In the genomic region with DNA sequence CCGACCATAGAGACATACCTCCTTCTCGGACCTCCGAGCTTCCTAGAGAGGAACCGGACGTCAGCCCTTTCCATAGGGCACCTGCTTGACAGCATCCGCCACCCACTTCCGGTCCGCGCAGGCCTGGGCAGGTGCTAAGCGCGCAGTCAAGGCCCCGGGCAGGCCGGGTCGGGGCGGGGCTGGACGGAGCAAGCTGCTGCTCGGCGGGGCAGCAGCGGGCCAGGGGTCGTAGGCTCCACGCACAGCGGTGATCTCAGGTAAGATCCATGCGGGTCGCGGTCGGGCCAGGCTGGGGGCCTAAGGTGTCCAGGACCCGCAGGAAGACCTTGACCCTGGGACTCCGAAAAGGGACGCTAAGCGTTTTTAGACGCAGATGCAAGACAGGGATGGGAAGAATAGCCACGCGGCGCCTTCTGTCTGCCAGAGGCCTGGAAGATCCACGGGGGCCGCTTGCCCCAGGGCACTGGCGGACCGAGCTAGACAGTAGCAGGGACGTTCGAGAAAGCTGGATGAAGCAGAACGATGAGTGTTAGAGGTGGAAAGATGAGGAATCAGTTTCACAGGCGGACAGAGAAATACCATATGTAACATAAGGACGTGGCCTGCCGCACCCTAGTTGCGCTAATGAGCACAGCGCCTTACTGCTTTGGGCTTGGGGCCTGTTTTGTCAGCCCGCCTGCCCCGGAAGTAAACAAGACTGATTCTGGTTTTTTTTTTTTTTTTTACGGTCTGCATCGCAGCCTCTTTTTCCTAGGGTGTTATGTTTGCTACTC, we compare ENCODE assay signal across 8 mouse cellular contexts. TPM values are rescaled to one million over a fixed set of nuclear protein-coding genes. Genes with fewer than 3 reads are reported as not detected.
DNase-seq lines count a peak whose midpoint lies in the region; ATAC-seq lines count a peak whose summit lies in the region.

Gene Zscan25, plus strand, starts transcription at position 130 of the 773 bp plus-strand sequence.

- peak within 1 kb of the TSS; percentile 96 for H3K4me2 ChIP-seq in heart, embryonic 14.5 days (ENCODE audit: low read length)
- peak within 1 kb of the TSS; percentile 83 for H3K4me2 ChIP-seq in liver, embryonic 13.5 days
- H3K4me2 ChIP-seq in stomach, embryonic 16.5 days (ENCODE audit: low read depth, low read length) = peak within 1 kb of the TSS; percentile 96

- no peaks in the 10 kb centered on the region for H3K27me3 ChIP-seq in heart, embryonic 14.5 days (ENCODE audit: control insufficient read depth, insufficient read depth, low read length)
- no peaks in the 10 kb centered on the region for H3K27me3 ChIP-seq in liver, embryonic 13.5 days
- no peaks in the 10 kb centered on the region for H3K27me3 ChIP-seq in stomach, embryonic 16.5 days (ENCODE audit: control insufficient read depth, insufficient read depth, low read length)

- no peaks in the 10 kb centered on the region for H3K9me3 ChIP-seq in heart, embryonic 14.5 days (ENCODE audit: control insufficient read depth, low read length)
- H3K9me3 ChIP-seq in liver, embryonic 13.5 days (replicated peaks) = no peaks in the 10 kb centered on the region
- no peaks in the 10 kb centered on the region for H3K9me3 ChIP-seq in stomach, embryonic 16.5 days (replicated peaks; ENCODE audit: control insufficient read depth, low read length)

- peak within 1 kb of the TSS; percentile 61 to 78 for H3K4me3 ChIP-seq in heart, embryonic 14.5 days (ENCODE audit: control insufficient read depth in 1 of 2, insufficient read depth in 1 of 2, low read depth in 1 of 2, low read length in 2 of 2)
- H3K4me3 ChIP-seq in liver, embryonic 13.5 days (replicated peaks) = peak within 1 kb of the TSS; percentile 91
- peak within 1 kb of the TSS; percentile 85 for H3K4me3 ChIP-seq in stomach, embryonic 16.5 days (replicated peaks; ENCODE audit: low read length)

- H3K36me3 ChIP-seq in heart, embryonic 14.5 days (ENCODE audit: control insufficient read depth, insufficient read depth, low read length) = peaks cover 37% of the 10 kb centered on the region
- H3K36me3 ChIP-seq in liver, embryonic 13.5 days = peaks cover 34% of the 10 kb centered on the region
- H3K36me3 ChIP-seq in stomach, embryonic 16.5 days (ENCODE audit: control insufficient read depth, insufficient read depth, low read length) = peaks cover 4% of the 10 kb centered on the region; the same call in 1 of the 2 replicates

- H3K4me1 ChIP-seq in heart, embryonic 14.5 days (ENCODE audit: control insufficient read depth in 2 of 2, insufficient read depth in 2 of 2, low read length in 2 of 2) = peaks cover 0 to 6% of the 10 kb centered on the region in 2 experiments; a peak in 2 of 4 replicates
- peaks cover 12% of the 10 kb centered on the region for H3K4me1 ChIP-seq in liver, embryonic 13.5 days (replicated peaks)
- H3K4me1 ChIP-seq in stomach, embryonic 16.5 days (ENCODE audit: control insufficient read depth, insufficient read depth, low read length) = peaks cover 2% of the 10 kb centered on the region; the same call in 1 of the 2 replicates

- peak; percentile 81 for DNase-seq in c-Kit-negative CD71-positive TER-119-positive erythroid progenitor cells, embryonic 14.5 days (ENCODE audit: low read depth, low spot score)
- DNase-seq in fibroblast of lung, adult 2 months (ENCODE audit: low read depth) = peak; percentile 70
- peak; percentile 95 for DNase-seq in kidney, postnatal 14 days
- DNase-seq in liver, embryonic 13.5 days = peak; percentile 91
- peak; percentile 94 for DNase-seq in neural tube, embryonic 10.5 days (ENCODE audit: extremely low spot score, low spot score)

- H3K27ac ChIP-seq in heart, embryonic 14.5 days (replicated peaks in 1 of 2; ENCODE audit: control insufficient read depth in 1 of 2, insufficient read depth in 1 of 2, low read depth in 2 of 2, low read length in 2 of 2) = peak within 1 kb of the TSS; percentile 85 to 90
- H3K27ac ChIP-seq in liver, embryonic 13.5 days = peak within 1 kb of the TSS; percentile 91
- peak within 1 kb of the TSS; percentile 96 for H3K27ac ChIP-seq in stomach, embryonic 16.5 days (ENCODE audit: low read length)

- ATAC-seq in CD4-positive, CD25-positive, alpha-beta regulatory T cell, adult 4 months = peak; percentile 98
- peak; percentile 96 for ATAC-seq in heart, embryonic 14.5 days (ENCODE audit: insufficient number of reproducible peaks, insufficient read depth, low FRiP score, low read depth)
- peak; percentile 100 for ATAC-seq in liver, embryonic 13.5 days (ENCODE audit: low read depth)
- peak; percentile 98 for ATAC-seq in stomach, embryonic 16.5 days (ENCODE audit: insufficient read depth, low FRiP score)

- under 1% methylated on average over 50 of the region's 50 CpGs for whole genome bisulfite sequencing in heart, embryonic 14.5 days
- under 1% methylated on average over 50 of the region's 50 CpGs for WGBS in liver, embryonic 13.5 days (ENCODE audit: insufficient replicate concordance)
- under 1% methylated on average over 50 of the region's 50 CpGs for WGBS in stomach, embryonic 16.5 days

- H3K9ac ChIP-seq in heart, embryonic 14.5 days (ENCODE audit: low read length) = peak within 1 kb of the TSS; percentile 97
- H3K9ac ChIP-seq in liver, embryonic 13.5 days = peak within 1 kb of the TSS; percentile 92
- H3K9ac ChIP-seq in stomach, embryonic 16.5 days (ENCODE audit: low read length) = peak within 1 kb of the TSS; percentile 94

RNA-seq across cellular contexts. Expression of gene Zscan25, which starts in this region (rescaled TPM):
- polyA plus RNA-seq in CD4-positive, CD25-positive, alpha-beta regulatory T cell, adult 4 months (2017; shearing (Covaris generic)) = under 1 TPM; 0.46 to 0.65 TPM
- 0.42 and 0.73 TPM in 2 replicates for polyA plus RNA-seq in heart, embryonic 14.5 days (2014; fragmentation: Nextera tagmentation; extraction: Ambion mirVana)
- 0.10 and 0.18 TPM in 2 replicates for polyA plus RNA-seq in liver, embryonic 13.5 days (2015; fragmentation: Nextera tagmentation; extraction: Ambion mirVana)
- polyA plus RNA-seq in stomach, embryonic 16.5 days (2015; fragmentation: Nextera tagmentation; extraction: Ambion mirVana) = 0.21 and 0.36 TPM in 2 replicates

Comparison
In these comparisons a context has a peak if more than half of its experiments do, and no peak if none do; other contexts are left out.
1. Peak in every context shown above with its lines: DNase-seq, ATAC-seq, H3K4me3 ChIP-seq and H3K27ac ChIP-seq.
2. Peak in ATAC-seq in CD4-positive, CD25-positive, alpha-beta regulatory T cell, adult 4 months; RNA of the gene not detected or under 1 TPM.
3. Peak in ATAC-seq, H3K4me3 ChIP-seq, H3K27ac ChIP-seq, H3K9ac ChIP-seq and H3K4me2 ChIP-seq in heart, embryonic 14.5 days; RNA of the gene not detected or under 1 TPM.
4. Peak in DNase-seq, ATAC-seq, H3K4me3 ChIP-seq, H3K27ac ChIP-seq, H3K9ac ChIP-seq and H3K4me2 ChIP-seq in liver, embryonic 13.5 days; RNA of the gene not detected or under 1 TPM.
5. Peak in ATAC-seq, H3K4me3 ChIP-seq, H3K27ac ChIP-seq, H3K9ac ChIP-seq and H3K4me2 ChIP-seq in stomach, embryonic 16.5 days; RNA of the gene not detected or under 1 TPM.